ENCODE assay signal across 21 mouse cellular contexts in genomic region chr1:158181296-158181695, GRCm38 (mm10).
A peak's percentile ranks its signal among the peaks of the same experiment; 100 is the strongest.
DNase-seq lines count a peak whose midpoint lies in the region; ATAC-seq lines count a peak whose summit lies in the region.
"Had no signal": no experiment of that assay in that cellular context is flagged by ENCODE, and none has a peak within 500 bp of the region (broad histone marks: within the 10 kb centered on the region; RNA-seq: fewer than 3 reads in every experiment).

No protein-coding gene starts in this region.

- DNase-seq in cerebellum, adult 18-20 months, result peak; percentile 9
- DNase-seq in cerebellum, adult 9-10 months, result peak; percentile 26
- DNase-seq in cerebellum, postnatal 25 days, result peak; percentile 31 to 57
- no peak for DNase-seq in layer of hippocampus, postnatal 25 days (ENCODE audit: extremely low spot score in 1 of 2, low spot score in 1 of 2)
- no peak for DNase-seq in right cerebral cortex, adult 18-20 months
- DNase-seq: adrenal gland, adult 2 months; adrenal gland, postnatal 14 days; forebrain, postnatal 0 days; gastrocnemius, adult 2 months; gastrocnemius, postnatal 14 days; heart, adult 2 months; heart, postnatal 14 days; heart, postnatal 4 days; kidney, adult 18-20 months; kidney, adult 9 months had no signal

- ATAC-seq in cerebellum, adult (ENCODE audit: insufficient number of reproducible peaks, low FRiP score, low TSS enrichment), result no peak
- ATAC-seq: CD4-positive, CD25-positive, alpha-beta regulatory T cell, adult 4 months; forebrain, embryonic 14.5 days; forebrain, postnatal 0 days; hindbrain, postnatal 0 days; inflammation-experienced regulatory T-cells, adult 6 months; intestine, embryonic 16.5 days had no signal

Comparison
In these comparisons a context has a peak if more than half of its experiments do, and no peak if none do; other contexts are left out.
1. DNase-seq: peak in cerebellum, adult 18-20 months (2 of 2), cerebellum, adult 9-10 months (single experiment) and cerebellum, postnatal 25 days (2 of 2); none in layer of hippocampus, postnatal 25 days (0 of 2) and right cerebral cortex, adult 18-20 months (single experiment).